Mouse (Mus musculus) midbrain, embryonic 16.5 days (tissue): ENCODE data around the gene Rab8a. TPM values are rescaled to one million over a fixed set of nuclear protein-coding genes. Genes with fewer than 3 reads are reported as not detected.
"Not testable (repeated sequence)": the region's sequence is repeated elsewhere in the genome, so short reads cannot be mapped to it uniquely, and the experiment has no call there.

Experiments
- ATAC-seq: fragments of 200-750 bp; cut with Nextera tagmentation; 2 replicates; pipeline ENCODE4 v1.8.0; 2017; ENCODE audit warnings: moderate TSS enrichment
- H3K27ac ChIP-seq: fragments of 300-500 bp; sonication (generic); 2 replicates; pipeline ENCODE4 v1.5.1; 2014; ENCODE audit warnings: mild to moderate bottlenecking, low read length, mixed read lengths
- H3K27me3 ChIP-seq: fragments of 300-500 bp; sonication (generic); 2 replicates; pipeline ENCODE4 v1.6.1; 2014; ENCODE audit warnings: low read depth, low read length, mixed read lengths; ENCODE audit not compliant: control insufficient read depth, insufficient read depth
- H3K36me3 ChIP-seq: fragments of 300-500 bp; sonication (generic); 2 replicates; pipeline ENCODE4 v1.6.1; 2014; ENCODE audit warnings: mild to moderate bottlenecking, low read length, moderate library complexity, mixed read lengths; ENCODE audit not compliant: control insufficient read depth, insufficient read depth
- H3K4me1 ChIP-seq: fragments of 300-500 bp; sonication (generic); 2 replicates; pipeline ENCODE4 v1.6.1; 2014; ENCODE audit warnings: mild to moderate bottlenecking, low read length, mixed read lengths; ENCODE audit not compliant: control insufficient read depth, insufficient read depth
- H3K4me2 ChIP-seq: fragments of 300-500 bp; sonication (generic); 2 replicates; pipeline ENCODE4 v1.6.1; 2014; ENCODE audit warnings: mild to moderate bottlenecking, low read length, mixed read lengths
- H3K4me3 ChIP-seq: fragments of 300-500 bp; sonication (generic); 2 replicates; pipeline ENCODE4 v1.5.1; 2014; ENCODE audit warnings: low read depth, mild to moderate bottlenecking, low read length, moderate library complexity, mixed read lengths
- H3K9ac ChIP-seq: fragments of 300-500 bp; sonication (generic); 2 replicates; pipeline ENCODE4 v1.6.1; 2014; ENCODE audit warnings: low read depth, low read length, mixed read lengths
- H3K9me3 ChIP-seq: fragments of 300-500 bp; sonication (generic); replicated peaks from 2 replicates; pipeline ENCODE4 v1.6.1; 2014; ENCODE audit warnings: mild to moderate bottlenecking, low read length, mixed read lengths; ENCODE audit not compliant: control insufficient read depth, poor library complexity, severe bottlenecking
- WGBS: fragments of 180-500 bp; shearing (Covaris S2); extraction: QIAGEN DNeasy Blood & Tissue Kit; methylation state at CpG from one replicate; pipeline ENCODE4 v1.1.7; 2014; 5-methylcytosine and 5-hydroxymethylcytosine counted together
- polyA plus RNA-seq: library from polyadenylated mRNA; unstranded; fragments of >200 nt; fragmentation: Nextera tagmentation; extraction: Ambion mirVana; gene quantifications from 2 replicates; pipeline ENCODE4 v1.2.1, GENCODE M21; 2015

The Rab8a gene
- 84.5 and 96.5 TPM in 2 replicates for polyA plus RNA-seq

DNA sequence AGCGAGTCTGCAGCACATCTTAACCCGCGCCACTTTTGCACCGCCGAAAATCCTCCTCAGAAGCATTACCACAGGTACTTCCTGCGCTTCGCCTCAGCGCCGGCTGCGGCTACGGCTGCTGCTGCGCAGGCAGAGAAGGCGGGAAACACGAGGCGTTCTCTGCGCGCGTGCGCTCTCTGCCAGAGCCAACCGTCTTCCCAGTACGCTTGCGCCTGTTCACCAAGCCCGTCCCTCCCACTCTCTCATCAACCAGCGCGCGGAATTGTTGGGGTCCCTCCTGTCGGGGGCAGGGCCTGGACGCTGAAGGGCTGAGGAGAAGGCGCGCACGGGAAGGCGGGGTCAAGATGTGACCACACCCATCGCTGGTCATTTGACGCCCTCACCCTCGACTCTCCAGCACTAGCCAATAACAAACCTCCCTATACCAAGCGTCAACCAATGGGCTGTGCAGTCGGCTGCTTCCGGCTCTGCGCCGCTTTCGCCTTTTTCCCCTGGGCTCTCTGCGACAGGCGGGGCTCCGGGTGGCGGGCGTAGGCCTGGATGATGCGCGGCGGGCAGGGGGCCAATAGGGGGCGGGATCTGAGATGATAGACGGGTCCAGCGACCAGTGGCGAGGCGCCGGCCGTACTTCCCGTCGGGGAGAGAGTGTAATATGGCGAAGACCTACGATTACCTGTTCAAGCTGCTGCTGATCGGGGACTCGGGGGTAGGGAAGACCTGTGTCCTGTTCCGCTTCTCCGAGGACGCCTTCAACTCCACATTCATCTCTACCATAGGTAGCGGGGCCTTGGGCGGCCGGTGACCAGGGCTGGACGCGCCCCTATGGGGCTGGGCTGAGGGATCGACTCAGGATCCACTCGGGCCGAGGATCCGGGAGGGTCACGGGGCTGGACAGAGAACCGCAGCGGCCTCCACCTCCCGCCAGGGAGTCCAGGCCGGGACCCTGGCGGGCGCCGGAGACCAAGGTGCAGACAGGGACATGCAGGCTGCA, at the start of gene Rab8a:
Rab8a (plus strand) TSS at position 494 of the 991 bp plus-strand sequence.
- under 1% methylated on average over 82 of the region's 82 CpGs for WGBS
- peaks cover 7% of the 10 kb centered on the region for H3K36me3 ChIP-seq
- H3K27ac ChIP-seq = peak within 1 kb of the TSS; percentile 85
- peak within 1 kb of the TSS; percentile 86 for H3K4me2 ChIP-seq
- no peaks in the 10 kb centered on the region for H3K27me3 ChIP-seq
- peak within 1 kb of the TSS; percentile 76 for H3K4me3 ChIP-seq
- peaks cover 22% of the 10 kb centered on the region for H3K4me1 ChIP-seq
- peak within 1 kb of the TSS; percentile 94 for H3K9ac ChIP-seq
- peak; percentile 99 for ATAC-seq
- H3K9me3 ChIP-seq = no peaks in the 10 kb centered on the region

- H3K36me3 ChIP-seq = no peaks in the 10 kb centered on the region
- H3K4me2 ChIP-seq = no peak overlapping the region
- no peaks in the 10 kb centered on the region for H3K9me3 ChIP-seq
- 73% methylated on average over 3 of the region's 3 CpGs for WGBS
- H3K4me1 ChIP-seq = no peaks in the 10 kb centered on the region
- no peak overlapping the region for H3K4me3 ChIP-seq
- no peak for ATAC-seq
- H3K27me3 ChIP-seq = no peaks in the 10 kb centered on the region
- H3K9ac ChIP-seq = no peak overlapping the region
- H3K27ac ChIP-seq = no peak overlapping the region
These were observed 48.5 kb upstream of the Rab8a start for GRCm38 (mm10) chr8:72112486-72112885.

GRCm38 (mm10) chr8:72115202-72115601, 45.8 kb upstream of the Rab8a start:
- no peak overlapping the region for H3K4me2 ChIP-seq
- 92% methylated on average over 2 of the region's 2 CpGs for WGBS
- H3K36me3 ChIP-seq = no peaks in the 10 kb centered on the region
- no peak overlapping the region for H3K27ac ChIP-seq
- no peaks in the 10 kb centered on the region for H3K4me1 ChIP-seq
- H3K4me3 ChIP-seq = no peak overlapping the region
- no peak for ATAC-seq
- no peaks in the 10 kb centered on the region for H3K9me3 ChIP-seq
- H3K9ac ChIP-seq = no peak overlapping the region
- H3K27me3 ChIP-seq = no peaks in the 10 kb centered on the region

DNA sequence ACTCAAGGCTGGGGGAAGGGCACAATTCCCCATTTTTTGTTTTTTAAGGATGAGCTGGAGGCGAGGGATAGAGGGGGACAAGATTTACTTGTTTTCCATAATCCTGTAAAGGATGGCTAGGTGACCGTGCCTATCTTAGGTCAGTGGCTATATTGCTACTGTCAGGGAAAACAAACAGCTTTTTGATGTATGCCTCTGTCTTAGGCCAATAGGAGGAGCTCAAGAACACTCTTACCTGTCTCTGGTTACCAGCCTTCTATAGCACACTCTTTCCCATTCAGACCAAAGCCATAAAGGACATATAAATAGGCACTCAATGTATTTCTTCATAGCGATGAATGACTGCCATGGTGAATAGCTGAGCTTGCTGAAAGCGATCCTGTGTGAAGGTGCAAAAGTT, 42.4 kb upstream of the Rab8a start:
- Histone ChIP-seq H3K9ac (no peak overlapping the region), H3K4me1 (no peaks in the 10 kb centered on the region), H3K27ac (no peak overlapping the region), H3K9me3 (no peaks in the 10 kb centered on the region), H3K4me2 (no peak overlapping the region), H3K36me3 (no peaks in the 10 kb centered on the region), H3K4me3 (no peak overlapping the region), H3K27me3 (no peaks in the 10 kb centered on the region)
- ATAC-seq = no peak
- 52% methylated on average over 4 of the region's 4 CpGs for WGBS

- not testable (repeated sequence) for H3K27me3 ChIP-seq
These were observed 39.5 kb upstream of the Rab8a start for GRCm38 (mm10) chr8:72121486-72121885.

GRCm38 (mm10) chr8:72121997-72122396, 39.0 kb upstream of the Rab8a start:
- 26% methylated on average over 1 of the region's 1 CpGs for WGBS

More at GRCm38 (mm10) chr8:72121486-72121885, 39.5 kb upstream of the Rab8a start:
- not testable (repeated sequence) for H3K4me3 ChIP-seq, H3K36me3 ChIP-seq, H3K4me2 ChIP-seq, H3K9me3 ChIP-seq, ATAC-seq, H3K4me1 ChIP-seq, H3K27ac ChIP-seq, H3K9ac ChIP-seq
- 63% methylated on average over 3 of the region's 3 CpGs for WGBS

DNA sequence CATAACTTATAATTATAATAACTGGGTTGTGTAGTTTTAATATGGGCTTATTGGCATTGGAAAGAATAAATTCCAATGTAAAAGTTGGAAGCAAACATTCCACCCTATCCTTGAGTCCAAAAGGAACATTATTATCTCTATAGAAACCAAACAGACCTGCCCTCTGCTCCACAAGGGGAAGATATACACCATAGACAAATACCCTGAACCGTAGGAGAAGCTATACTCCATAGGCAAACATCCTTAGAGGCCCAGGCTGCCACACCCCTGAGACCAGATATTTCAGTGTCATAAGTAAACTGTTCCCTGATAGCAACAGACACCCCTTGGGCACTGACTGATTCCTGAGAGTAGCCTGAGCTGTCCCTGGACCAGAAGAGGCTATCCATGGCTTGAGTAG, 33.2 kb upstream of the Rab8a start:
- no peak overlapping the region for H3K4me3 ChIP-seq
- H3K27ac ChIP-seq = no peak overlapping the region
- no peak overlapping the region for H3K9ac ChIP-seq
- H3K27me3 ChIP-seq = no peaks in the 10 kb centered on the region
- no peaks in the 10 kb centered on the region for H3K36me3 ChIP-seq
- no peak for ATAC-seq
- no peak overlapping the region for H3K4me2 ChIP-seq
- H3K9me3 ChIP-seq = no peaks in the 10 kb centered on the region
- WGBS = 70% methylated on average over 1 of the region's 1 CpGs
- H3K4me1 ChIP-seq = no peaks in the 10 kb centered on the region

More at GRCm38 (mm10) chr8:72121997-72122396, 39.0 kb upstream of the Rab8a start:
- H3K9me3 ChIP-seq = no peaks in the 10 kb centered on the region
- ATAC-seq = no peak
- H3K27ac ChIP-seq = no peak overlapping the region
- no peaks in the 10 kb centered on the region for H3K4me1 ChIP-seq
- H3K4me2 ChIP-seq = no peak overlapping the region
- no peaks in the 10 kb centered on the region for H3K36me3 ChIP-seq
- no peaks in the 10 kb centered on the region for H3K27me3 ChIP-seq
- no peak overlapping the region for H3K9ac ChIP-seq
- no peak overlapping the region for H3K4me3 ChIP-seq

GRCm38 (mm10) chr8:72131251-72131650, 29.7 kb upstream of the Rab8a start:
- Histone ChIP-seq H3K4me1 (peaks cover 6% of the 10 kb centered on the region; the same call in 1 of the 2 replicates), H3K27ac (no peak overlapping the region), H3K27me3 (no peaks in the 10 kb centered on the region), H3K9ac (no peak overlapping the region), H3K4me3 (no peak overlapping the region), H3K4me2 (no peak overlapping the region), H3K9me3 (no peaks in the 10 kb centered on the region), H3K36me3 (no peaks in the 10 kb centered on the region)
- 79% methylated on average over 2 of the region's 2 CpGs for WGBS
- ATAC-seq = no peak

- no peaks in the 10 kb centered on the region for H3K36me3 ChIP-seq
- H3K4me2 ChIP-seq = no peak overlapping the region
- H3K9ac ChIP-seq = no peak overlapping the region
- no peak for ATAC-seq
- no peaks in the 10 kb centered on the region for H3K27me3 ChIP-seq
- WGBS = 84% methylated on average over 2 of the region's 2 CpGs
- H3K27ac ChIP-seq = no peak overlapping the region
- H3K4me3 ChIP-seq = no peak overlapping the region
- H3K9me3 ChIP-seq = no peaks in the 10 kb centered on the region
- peaks cover 13% of the 10 kb centered on the region for H3K4me1 ChIP-seq
These were observed 29.1 kb upstream of the Rab8a start for GRCm38 (mm10) chr8:72131901-72132300.
